Mouse (Mus musculus) A20 (cell line): ENCODE measurements around the gene Edem2.
"Not testable (repeated sequence)": the region's sequence is repeated elsewhere in the genome, so short reads cannot be mapped to it uniquely, and the experiment has no call there.

Experiments used
- DNase-seq: peaks from one replicate; pipeline ENCODE4 v3.0.0-alpha.2; 2011; ENCODE audit warnings: low read depth, low spot score

Gene Edem2

DNA sequence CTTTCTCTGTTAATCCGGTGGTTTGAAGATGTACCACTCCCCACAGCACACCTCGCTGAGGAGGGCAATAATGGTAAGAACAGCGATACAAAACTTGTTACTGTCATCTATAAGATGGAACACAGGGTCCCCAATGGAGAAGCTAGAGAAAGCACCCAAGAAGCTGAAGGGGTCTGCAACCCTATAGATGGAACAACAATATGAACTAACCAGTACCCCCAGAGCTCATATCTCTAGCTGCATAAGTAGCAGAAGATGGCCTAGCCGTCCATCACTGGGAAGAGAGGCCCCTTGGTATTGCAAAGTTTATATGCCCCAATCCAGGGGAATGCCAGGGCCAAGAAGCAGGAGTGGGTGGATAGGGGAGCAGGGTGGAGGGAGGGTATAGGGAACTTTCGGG, 6.5 kb upstream of the Edem2 start, which contains the start of gene Gm17581:
Gene Gm17581, minus strand, starts transcription at position 101 of the 400 bp plus-strand sequence.
- DNase-seq, result not testable (repeated sequence)

GRCm38 (mm10) chr2:155735080-155735479, 5.8 kb upstream of the Edem2 start:
- no peak for DNase-seq

GRCm38 (mm10) chr2:155728742-155729141, 533 bp downstream of the Edem2 start:
- DNase-seq, result no peak

- DNase-seq, result no peak
These were observed 1.4 kb downstream of the Edem2 start for GRCm38 (mm10) chr2:155727764-155728395.

GRCm38 (mm10) chr2:155726302-155726701, 3.0 kb downstream of the Edem2 start:
- DNase-seq, result no peak

DNA sequence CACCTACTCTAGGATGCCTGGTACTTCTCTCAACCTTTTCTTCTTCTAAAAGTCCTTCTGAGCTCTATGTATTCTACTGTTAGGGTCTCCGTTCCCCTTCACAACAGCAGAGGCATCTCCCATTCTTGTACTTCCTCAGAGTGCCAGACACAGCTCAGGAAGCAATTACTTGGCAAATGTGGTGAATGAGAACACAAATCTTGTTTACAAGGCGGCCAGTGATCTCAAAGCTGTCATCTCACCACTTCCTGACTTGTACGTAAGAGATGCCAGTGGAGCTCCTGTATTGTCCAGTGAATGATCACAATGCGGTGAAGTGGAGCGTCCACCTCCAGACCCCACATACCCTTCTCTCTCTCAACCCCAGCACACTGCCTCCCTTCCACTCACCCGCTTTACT, 4.7 kb downstream of the Edem2 start:
- DNase-seq, result no peak

DNA sequence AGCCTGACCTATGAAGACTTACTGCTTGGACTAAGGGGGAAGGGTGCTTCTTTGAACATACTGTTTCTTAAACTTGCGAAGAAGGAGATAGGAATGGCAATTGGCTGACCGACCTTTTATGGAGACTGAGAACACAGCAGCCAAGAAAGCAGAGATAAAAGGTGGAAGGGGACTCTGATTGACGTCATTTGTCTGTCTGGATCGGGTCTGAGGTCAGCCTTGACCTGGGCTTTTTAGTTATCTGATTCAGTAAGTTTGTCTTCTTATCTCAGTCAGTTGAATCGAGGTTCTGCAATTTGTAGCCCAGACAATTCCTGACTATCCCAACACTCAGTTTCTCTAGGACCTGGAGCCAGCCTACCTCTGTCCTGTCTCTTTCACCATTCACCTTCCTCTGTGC, 5.2 kb downstream of the Edem2 start:
- no peak for DNase-seq

- peak; percentile 68 for DNase-seq
These were observed 8.7 kb downstream of the Edem2 start for GRCm38 (mm10) chr2:155720585-155720984.

- DNase-seq, result no peak
These were observed 11.9 kb downstream of the Edem2 start for GRCm38 (mm10) chr2:155717082-155717990.

DNA sequence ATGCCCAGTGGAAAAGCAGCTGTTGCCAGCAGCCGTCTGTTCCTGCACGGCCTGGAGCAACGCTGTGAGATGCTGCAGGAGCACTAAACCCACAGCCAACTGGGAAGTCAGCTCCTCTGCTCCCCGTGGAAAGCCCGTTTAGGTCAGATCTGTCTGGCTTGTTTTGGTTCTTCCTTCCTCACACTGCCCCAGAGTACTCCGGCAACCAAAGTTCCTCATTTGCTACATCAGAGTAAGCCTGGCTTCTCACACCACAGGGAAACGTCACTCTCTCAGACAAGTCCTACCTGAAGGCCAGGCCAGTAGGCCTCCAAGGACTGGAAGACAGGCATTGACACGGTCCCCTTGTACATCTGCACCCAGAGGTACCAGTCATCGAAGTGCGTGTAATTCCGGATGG, 18.7 kb downstream of the Edem2 start:
- no peak for DNase-seq

GRCm38 (mm10) chr2:155707251-155707650, 22.0 kb downstream of the Edem2 start:
- DNase-seq, result no peak

- no peak for DNase-seq
These were observed 25.6 kb downstream of the Edem2 start for GRCm38 (mm10) chr2:155703630-155704029.

- DNase-seq, result no peak
These were observed 27.8 kb downstream of the Edem2 start for GRCm38 (mm10) chr2:155701399-155701919.

DNA sequence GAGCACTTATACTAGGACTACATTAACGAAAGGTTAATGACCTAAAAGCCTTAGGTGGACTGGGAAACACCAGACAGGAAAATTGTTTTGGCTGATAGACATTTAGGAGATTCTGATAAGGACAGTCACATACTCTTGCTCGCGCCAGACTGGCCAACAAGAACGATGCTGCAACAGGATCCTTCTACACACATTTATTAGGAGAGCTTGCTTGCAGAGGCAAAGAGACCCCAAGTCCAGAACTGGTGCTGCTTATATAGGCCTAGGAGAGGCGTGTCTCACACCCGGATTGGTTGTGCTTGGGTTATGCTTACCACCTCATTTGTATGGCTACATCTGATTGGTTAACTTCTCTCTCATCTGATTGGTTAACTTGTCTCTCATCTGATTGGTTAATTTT, 30.8 kb downstream of the Edem2 start:
- not testable (repeated sequence) for DNase-seq

DNA sequence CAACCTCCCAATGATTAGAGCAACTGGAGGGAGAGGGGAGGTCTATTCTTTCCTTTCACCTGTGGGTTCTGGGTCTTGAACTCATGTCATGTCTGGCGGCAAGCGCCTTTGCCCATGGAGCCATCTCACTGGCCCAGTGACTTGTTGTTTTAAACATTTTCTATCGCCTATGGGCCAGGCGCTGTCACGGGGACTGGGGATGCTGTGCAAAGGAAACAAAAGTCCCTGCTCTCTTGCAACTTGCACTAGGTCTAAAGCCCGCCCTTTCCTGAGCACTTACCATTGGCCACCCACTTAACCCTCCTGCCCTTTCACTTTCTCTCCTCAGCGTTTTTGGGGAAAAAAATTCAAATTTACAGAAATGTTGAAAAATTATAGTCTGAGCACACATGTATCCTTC, 32.4 kb downstream of the Edem2 start:
- peak; percentile 13 for DNase-seq

DNA sequence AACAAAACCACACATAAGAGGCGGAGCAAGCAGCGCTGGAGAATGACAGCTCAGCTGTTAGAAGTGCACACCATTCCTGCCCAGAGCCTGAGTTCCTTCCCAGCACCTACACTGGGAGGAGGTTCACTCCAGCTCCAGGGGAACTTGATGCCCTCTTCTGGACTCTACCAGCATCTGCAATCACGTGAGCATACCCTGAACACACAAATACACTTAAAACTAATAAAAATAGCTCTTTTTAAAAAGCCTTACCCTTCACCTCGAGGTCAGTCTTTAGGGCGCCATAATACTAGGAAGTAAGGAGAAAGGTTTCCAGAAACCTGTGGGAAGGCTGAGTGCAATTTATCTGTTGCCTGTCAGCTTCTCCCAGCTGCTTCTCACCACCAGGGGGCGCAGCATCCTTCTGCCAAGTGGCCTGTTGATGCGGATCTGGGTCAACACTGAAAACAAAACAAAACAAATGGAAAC, 33.1 kb downstream of the Edem2 start:
- DNase-seq, result peak; percentile 92

GRCm38 (mm10) chr2:155695316-155695715, 34.0 kb downstream of the Edem2 start:
- DNase-seq, result no peak

- DNase-seq, result no peak
These were observed 34.7 kb downstream of the Edem2 start for GRCm38 (mm10) chr2:155694564-155694963.

- DNase-seq, result no peak
These were observed 36.1 kb downstream of the Edem2 start for GRCm38 (mm10) chr2:155693136-155693535.

GRCm38 (mm10) chr2:155691723-155692493, 37.4 kb downstream of the Edem2 start, which contains the start of gene Trpc4ap:
Trpc4ap (minus strand) TSS chr2:155692384.
- peak; percentile 97 for DNase-seq

- DNase-seq, result no peak
These were observed 37.9 kb downstream of the Edem2 start for GRCm38 (mm10) chr2:155691336-155691722.

DNA sequence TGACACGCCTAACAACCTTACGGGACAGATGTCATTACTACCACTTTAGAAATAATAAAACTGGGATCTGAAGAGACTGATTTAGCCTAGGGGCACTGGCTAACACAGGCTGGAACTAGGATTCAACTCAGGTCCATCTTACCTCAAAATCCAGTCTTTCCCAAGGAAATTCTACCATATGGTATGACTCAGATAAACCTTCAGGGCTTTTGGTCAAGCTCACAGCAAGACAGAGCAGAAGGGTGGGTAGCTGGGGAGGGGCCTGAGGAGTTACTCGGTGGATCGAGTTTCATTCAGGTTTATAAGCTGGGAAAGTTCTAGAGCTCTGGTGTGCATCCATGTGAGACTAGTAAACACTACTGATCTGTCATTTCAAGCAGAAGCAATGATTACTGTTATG, 40.1 kb downstream of the Edem2 start:
- DNase-seq, result no peak
